Mouse (Mus musculus) embryonic facial prominence, embryonic 10.5 days (tissue): ENCODE measurements around the gene Ect2. TPM values are rescaled to one million over a fixed set of nuclear protein-coding genes. Genes with fewer than 3 reads are reported as not detected.

ENCODE experiments used
- DNase-seq: peaks from one replicate; pipeline ENCODE4 v3.0.0-alpha.2; 2017; ENCODE audit warnings: low spot score
- H3K27ac ChIP-seq: fragments of 300-500 bp; sonication (generic); replicated peaks from 2 replicates; pipeline ENCODE4 v1.5.1; 2016; ENCODE audit warnings: mild to moderate bottlenecking
- H3K27me3 ChIP-seq: fragments of 300-500 bp; sonication (generic); replicated peaks from 2 replicates; pipeline ENCODE4 v1.6.1; 2016; ENCODE audit warnings: low read depth, mild to moderate bottlenecking; ENCODE audit not compliant: poor library complexity, severe bottlenecking
- H3K36me3 ChIP-seq: fragments of 300-500 bp; sonication (generic); replicated peaks from 2 replicates; pipeline ENCODE4 v1.6.1; 2016; ENCODE audit warnings: mild to moderate bottlenecking, moderate library complexity
- H3K4me1 ChIP-seq: fragments of 300-500 bp; sonication (generic); 2 replicates; pipeline ENCODE4 v1.6.1; 2016
- H3K4me3 ChIP-seq: fragments of 300-500 bp; sonication (generic); 2 replicates; pipeline ENCODE4 v1.5.1; 2016; ENCODE audit warnings: mild to moderate bottlenecking, moderate library complexity
- H3K9me3 ChIP-seq: fragments of 300-500 bp; sonication (generic); 2 replicates; pipeline ENCODE4 v1.6.1; 2016; ENCODE audit warnings: mild to moderate bottlenecking
- WGBS: fragments of 180-500 bp; shearing (Covaris S2); methylation state at CpG from one replicate; pipeline ENCODE4 v1.1.7; 2016; 5-methylcytosine and 5-hydroxymethylcytosine counted together
- polyA plus RNA-seq: library from polyadenylated mRNA; unstranded; fragments of >200 nt; fragmentation: Nextera tagmentation; extraction: Ambion mirVana; gene quantifications from 2 replicates; pipeline ENCODE4 v1.2.1, GENCODE M21; 2016

Gene Ect2
- polyA plus RNA-seq, 1 experiment from 2014 or later, result 82.4 TPM

DNA sequence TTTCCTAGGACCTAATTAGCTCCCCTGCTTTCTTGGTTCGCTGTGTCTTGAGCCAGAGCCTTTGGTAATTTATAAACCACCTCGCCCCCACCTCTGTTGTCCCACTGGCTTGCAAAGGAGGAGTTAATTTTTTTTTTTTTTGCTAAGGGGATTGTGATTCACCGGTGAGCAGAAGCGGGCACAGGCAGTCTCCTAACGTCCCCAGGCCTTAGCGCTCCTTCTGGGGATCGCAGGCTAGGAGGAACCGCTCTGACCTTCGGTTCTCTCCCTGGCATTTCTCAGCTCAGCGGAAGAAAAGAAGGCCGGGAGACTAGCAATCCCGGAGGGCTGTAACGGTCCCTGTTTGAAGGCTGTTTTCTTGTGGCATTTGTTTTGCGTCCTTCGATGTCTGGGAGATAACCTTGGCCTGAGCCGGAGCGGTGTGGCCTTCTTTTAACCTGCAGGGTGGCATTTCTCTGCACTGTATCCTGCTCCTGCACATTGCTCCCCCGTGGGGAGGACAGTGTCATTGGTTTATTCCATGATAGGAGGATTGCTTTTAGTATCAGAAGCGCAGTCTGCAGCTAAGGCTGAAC is 30.0 kb upstream of the Ect2 start:
- 14% methylated on average over 19 of the region's 19 CpGs for WGBS
- Histone ChIP-seq H3K4me1 (peaks cover 10% of the 10 kb centered on the region), H3K27ac (no peak overlapping the region), H3K9me3 (no peaks in the 10 kb centered on the region), H3K4me3 (peak overlapping the region; percentile 83), H3K27me3 (peaks cover 15% of the 10 kb centered on the region), H3K36me3 (no peaks in the 10 kb centered on the region)
- DNase-seq, result no peak

DNA sequence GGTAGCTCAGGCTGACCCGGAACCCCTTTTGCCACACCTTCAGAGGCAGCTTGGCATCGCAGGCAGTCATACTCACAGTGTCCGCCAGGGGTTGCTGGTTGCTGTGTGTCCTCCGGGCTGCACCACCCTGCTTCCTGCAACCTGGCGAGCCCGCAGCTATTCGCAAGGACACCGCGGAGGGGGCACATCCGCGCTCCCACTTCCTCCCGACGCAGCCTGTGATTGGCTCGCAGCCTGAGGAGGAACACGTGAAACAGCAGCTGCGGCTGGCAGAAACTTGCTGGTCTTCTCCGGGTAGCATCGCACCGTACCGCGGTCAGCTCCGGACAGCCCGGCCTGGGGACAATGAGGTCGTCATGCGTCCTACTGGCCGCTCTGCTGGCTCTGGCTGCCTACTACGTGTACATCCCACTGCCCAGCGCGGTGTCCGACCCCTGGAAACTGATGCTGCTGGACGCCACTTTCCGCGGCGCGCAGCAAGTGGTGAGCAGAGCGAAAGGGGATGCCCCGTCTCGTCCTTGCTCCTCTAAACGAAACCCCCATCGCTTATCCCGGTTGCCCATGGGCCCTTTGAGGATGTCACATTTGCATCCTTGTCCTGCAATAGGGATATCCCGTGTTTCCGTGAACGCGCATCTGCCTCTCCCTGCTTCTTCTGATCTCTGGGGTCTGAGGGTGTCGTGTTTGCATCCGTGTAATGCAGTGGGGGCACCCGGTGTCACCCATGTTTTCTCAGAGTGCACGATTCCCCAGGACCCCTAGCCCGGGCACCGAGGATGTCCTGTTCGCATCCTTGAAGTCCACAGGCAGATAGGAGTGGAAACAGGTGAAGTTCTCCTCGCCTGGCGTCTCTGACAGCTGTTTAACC is 29.3 kb upstream of the Ect2 start, which contains the start of gene Nceh1:
Gene Nceh1, plus strand, starts transcription at position 233 of the 868 bp plus-strand sequence.
- DNase-seq, result peak; percentile 96
- peak within 1 kb of the TSS; percentile 80 for H3K27ac ChIP-seq
- H3K9me3 ChIP-seq, result no peaks in the 10 kb centered on the region
- H3K36me3 ChIP-seq, result no peaks in the 10 kb centered on the region
- H3K4me3 ChIP-seq, result peak within 1 kb of the TSS; percentile 83
- WGBS, result under 1% methylated on average over 54 of the region's 54 CpGs
- H3K4me1 ChIP-seq, result peaks cover 10% of the 10 kb centered on the region
- peaks cover 15% of the 10 kb centered on the region for H3K27me3 ChIP-seq

DNA sequence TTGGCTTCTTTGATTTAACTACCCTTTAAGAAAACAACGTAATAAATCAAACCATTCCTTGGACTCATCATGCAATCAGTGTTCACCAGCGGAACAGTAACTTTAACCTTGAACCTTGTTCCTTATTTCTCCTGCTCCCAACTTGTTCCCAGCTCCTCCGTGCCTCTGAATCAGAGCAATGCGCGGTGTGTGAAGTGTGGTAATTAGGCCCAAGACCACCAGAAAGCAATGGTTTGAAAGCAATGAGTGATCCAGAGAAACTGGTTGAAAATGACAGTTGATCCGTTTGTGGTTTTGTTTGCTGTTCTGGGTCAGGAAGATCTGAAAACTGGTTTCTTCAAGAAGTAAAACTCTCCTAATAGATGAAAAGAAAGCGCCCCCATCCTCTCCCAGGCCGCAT is 26.0 kb upstream of the Ect2 start:
- Histone ChIP-seq H3K27ac (no peak overlapping the region), H3K4me3 (no peak overlapping the region), H3K27me3 (peaks cover 10% of the 10 kb centered on the region), H3K36me3 (no peaks in the 10 kb centered on the region), H3K9me3 (no peaks in the 10 kb centered on the region), H3K4me1 (peaks cover 10% of the 10 kb centered on the region)
- DNase-seq, result no peak
- WGBS, result 90% methylated on average over 8 of the region's 8 CpGs

DNA sequence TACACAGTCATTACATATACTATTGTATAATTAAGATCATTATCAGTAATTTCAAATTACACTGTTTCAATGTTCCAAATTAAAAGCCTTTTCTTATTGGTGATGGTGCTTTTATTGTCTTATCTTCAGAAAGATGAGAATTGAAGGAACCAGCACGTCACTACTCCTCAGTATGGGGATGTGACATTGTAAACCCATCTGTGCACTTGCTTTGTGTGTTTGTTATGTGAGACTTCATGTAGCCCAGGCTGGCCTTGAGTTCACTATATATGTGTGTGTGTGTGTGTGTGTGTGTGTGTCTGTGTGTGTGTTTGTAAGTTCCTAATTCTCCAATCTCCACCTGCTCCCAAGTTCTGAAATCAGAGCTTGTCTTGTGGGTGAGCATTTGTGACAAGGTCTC is 16.6 kb upstream of the Ect2 start:
- no peak for DNase-seq
- WGBS, result 60% methylated on average over 1 of the region's 1 CpGs

DNA sequence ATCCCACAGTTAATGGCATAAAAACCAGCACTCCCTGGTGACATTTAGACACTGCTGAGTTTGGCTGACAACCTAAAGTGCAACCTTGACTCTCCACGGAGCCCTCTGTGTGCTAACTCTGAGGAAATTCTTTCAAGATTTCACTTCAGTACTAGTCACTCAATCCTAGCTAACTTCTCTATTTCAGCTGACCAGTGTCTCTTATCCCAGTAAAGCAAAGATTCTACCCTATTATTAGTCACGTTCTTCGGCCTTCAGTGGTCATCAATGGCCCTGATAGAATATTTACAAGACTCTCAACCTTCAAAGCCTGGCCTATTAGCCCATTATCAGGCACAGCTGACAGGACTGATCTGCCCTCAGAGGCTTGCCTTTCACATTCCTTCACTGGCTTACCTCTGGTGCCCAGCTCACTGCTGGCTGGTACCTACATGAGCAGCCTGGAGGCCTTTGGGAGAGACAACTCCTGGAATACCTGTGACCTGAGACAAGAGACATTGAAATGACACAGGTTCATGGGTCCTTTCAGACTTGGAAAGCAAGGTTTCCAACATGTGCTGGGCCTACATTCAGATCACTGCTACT is 11.9 kb upstream of the Ect2 start:
- no peak for DNase-seq
- Histone ChIP-seq H3K27ac (no peak overlapping the region), H3K4me1 (no peaks in the 10 kb centered on the region), H3K27me3 (no peaks in the 10 kb centered on the region), H3K36me3 (no peaks in the 10 kb centered on the region), H3K4me3 (no peak overlapping the region), H3K9me3 (no peaks in the 10 kb centered on the region)
- WGBS, result 82% methylated on average over 3 of the region's 3 CpGs

More for the DNA sequence above, 16.6 kb upstream of the Ect2 start:
- Histone ChIP-seq H3K4me1 (no peaks in the 10 kb centered on the region), H3K36me3 (no peaks in the 10 kb centered on the region), H3K9me3 (no peaks in the 10 kb centered on the region), H3K27ac (no peak overlapping the region), H3K27me3 (no peaks in the 10 kb centered on the region), H3K4me3 (no peak overlapping the region)

DNA sequence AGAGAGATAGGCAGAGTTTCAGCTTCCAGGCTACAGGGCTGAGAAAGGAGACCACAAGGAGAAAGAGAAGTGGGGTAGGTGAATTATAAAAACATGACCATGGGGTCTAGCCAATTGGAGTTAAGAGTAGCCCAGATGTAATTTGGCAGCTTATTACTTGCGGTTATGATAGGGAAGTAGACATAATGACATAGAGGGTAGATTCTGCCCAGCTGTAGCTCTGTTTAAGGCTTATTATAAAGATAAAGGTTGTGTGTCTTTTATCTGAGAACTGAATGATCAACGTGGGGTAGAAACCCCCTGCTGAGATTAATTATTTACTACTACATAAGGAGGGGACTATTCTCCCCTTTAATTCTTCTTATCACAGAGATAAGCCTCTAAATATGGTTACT is 8.7 kb upstream of the Ect2 start:
- H3K27ac ChIP-seq, result no peak overlapping the region
- no peaks in the 10 kb centered on the region for H3K9me3 ChIP-seq
- peaks cover 5% of the 10 kb centered on the region for H3K4me1 ChIP-seq
- H3K36me3 ChIP-seq, result no peaks in the 10 kb centered on the region
- DNase-seq, result no peak
- 69% methylated on average over 2 of the region's 2 CpGs for WGBS
- no peak overlapping the region for H3K4me3 ChIP-seq
- no peaks in the 10 kb centered on the region for H3K27me3 ChIP-seq

DNA sequence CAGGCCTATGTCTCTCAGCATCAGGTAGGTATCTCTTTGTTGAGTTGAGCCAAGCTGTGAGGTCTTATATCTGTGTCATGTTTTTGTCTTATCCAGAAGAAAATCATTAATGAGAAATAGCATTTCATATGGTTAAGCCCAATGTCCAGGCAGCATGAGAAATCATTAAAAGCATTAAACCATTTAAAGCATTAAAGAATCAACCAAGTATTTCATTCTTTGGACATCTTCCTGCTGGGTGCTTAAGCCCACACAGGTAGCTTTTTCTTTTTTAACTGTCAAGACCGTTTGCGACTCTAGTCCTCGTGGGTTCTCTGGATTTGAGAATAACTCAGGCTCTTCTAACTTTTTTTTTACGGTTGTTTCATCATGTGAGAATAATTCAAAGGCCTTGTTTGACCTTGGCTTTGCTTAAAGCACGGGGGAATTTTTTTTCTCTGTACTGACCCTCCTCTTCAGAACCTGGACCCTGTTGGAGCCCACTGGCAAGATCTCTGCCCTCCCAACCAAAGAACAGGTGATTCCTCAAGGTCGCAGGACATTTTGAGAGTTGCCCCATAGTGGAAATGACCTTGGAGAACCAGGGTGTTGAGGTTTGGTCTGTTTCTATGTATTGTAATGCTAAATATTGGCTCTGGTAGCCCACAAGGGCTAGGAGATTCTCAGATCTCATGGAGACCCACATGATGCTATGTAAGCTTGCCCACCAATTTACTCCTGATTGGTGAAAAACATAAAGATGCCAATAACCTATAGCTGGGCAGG is 8.1 kb upstream of the Ect2 start:
- no peaks in the 10 kb centered on the region for H3K27me3 ChIP-seq
- 85% methylated on average over 6 of the region's 6 CpGs for WGBS
- no peak overlapping the region for H3K27ac ChIP-seq
- H3K36me3 ChIP-seq, result no peaks in the 10 kb centered on the region
- DNase-seq, result no peak
- no peaks in the 10 kb centered on the region for H3K9me3 ChIP-seq
- H3K4me1 ChIP-seq, result peaks cover 5% of the 10 kb centered on the region
- H3K4me3 ChIP-seq, result no peak overlapping the region

DNA sequence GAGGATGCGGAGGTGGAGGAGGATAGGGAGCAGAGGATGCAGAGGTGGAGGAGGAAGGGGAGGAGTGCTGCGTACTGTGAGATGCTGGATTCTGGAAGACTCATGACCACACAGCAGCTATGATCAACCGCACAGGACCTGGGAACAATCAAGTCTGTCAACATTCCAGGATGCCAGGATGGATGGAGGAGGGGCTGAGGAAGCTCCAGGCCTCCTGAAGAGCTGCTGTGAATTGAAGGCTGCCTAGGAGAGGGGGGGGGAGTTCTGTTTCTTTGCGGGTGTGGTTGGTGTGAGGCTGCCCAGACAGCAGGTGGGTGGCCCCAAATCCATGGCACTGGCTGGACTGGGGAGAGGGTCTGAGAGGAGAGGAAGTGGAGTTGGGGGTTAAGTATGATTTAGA is 5.2 kb upstream of the Ect2 start:
- peak; percentile 52 for DNase-seq
- no peak overlapping the region for H3K4me3 ChIP-seq
- H3K4me1 ChIP-seq, result peaks cover 27% of the 10 kb centered on the region
- 50% methylated on average over 4 of the region's 4 CpGs for WGBS
- H3K27ac ChIP-seq, result 0 out of 2 replicates have a peak overlapping the region, but pooled peaks have one; percentile 14
- H3K27me3 ChIP-seq, result no peaks in the 10 kb centered on the region
- H3K36me3 ChIP-seq, result no peaks in the 10 kb centered on the region
- H3K9me3 ChIP-seq, result no peaks in the 10 kb centered on the region

DNA sequence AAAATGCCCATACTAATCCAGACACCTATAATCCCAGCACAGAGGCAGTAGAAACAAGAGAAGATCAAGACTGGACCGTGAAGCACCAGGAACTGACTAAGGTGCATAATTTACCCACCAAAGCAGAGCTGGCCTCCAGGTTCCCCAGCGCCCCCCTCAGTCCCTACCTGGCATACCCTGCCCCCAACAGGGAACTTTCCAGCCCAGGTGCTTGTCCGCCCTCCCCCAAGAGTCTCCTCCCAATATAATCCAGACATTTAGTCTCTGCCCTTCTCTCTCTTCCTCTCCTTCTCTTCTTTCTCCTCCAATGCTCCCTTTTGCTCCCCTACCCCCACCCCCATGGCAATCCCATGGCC is 2.9 kb upstream of the Ect2 start:
- no peaks in the 10 kb centered on the region for H3K27me3 ChIP-seq
- no peaks in the 10 kb centered on the region for H3K9me3 ChIP-seq
- H3K36me3 ChIP-seq, result 0 out of 2 replicates have a peak, but pooled peaks cover 2% of the 10 kb centered on the region
- WGBS, result 58% methylated on average over 3 of the region's 3 CpGs
- no peak for DNase-seq
- no peak overlapping the region for H3K27ac ChIP-seq
- H3K4me3 ChIP-seq, result no peak overlapping the region
- H3K4me1 ChIP-seq, result peaks cover 40% of the 10 kb centered on the region

DNA sequence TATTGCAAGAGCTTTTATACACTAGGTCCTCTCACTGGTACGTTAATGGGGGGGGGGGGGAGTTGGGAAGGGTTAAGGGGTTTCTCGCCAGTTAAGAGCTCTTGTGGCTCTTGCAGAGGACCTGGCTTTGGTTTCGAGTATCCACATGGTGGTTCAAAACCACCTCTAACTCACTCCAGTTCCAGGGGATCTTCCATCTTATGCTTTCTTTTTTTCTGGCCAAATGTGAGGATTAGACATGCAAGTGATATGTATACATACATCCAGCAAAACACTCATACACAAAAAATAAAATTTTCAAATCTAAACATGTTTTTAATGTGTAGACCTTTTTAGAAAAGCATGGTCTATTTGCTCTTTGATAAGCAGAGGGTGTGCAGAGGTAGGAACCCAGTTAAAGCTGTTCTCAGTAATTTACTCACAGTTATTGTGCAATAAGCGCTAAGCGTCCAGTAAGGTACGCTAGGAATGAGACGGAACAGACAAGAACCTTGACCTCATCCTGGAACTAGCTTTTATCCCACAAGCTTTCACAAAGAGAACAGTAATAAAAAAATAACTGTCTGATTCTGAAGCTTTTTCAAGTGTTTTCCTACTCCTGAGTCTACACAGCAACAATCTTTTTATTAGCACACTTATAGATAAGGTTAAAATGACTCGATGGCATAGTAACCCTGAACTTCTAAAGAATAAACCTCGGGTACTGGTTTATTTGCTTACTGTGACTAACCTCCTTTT is 2.3 kb upstream of the Ect2 start:
- peaks cover 45% of the 10 kb centered on the region for H3K4me1 ChIP-seq
- DNase-seq, result no peak
- H3K27ac ChIP-seq, result peak overlapping the region; percentile 97; the same call in 1 of the 2 replicates
- H3K9me3 ChIP-seq, result no peaks in the 10 kb centered on the region
- no peak overlapping the region for H3K4me3 ChIP-seq
- H3K36me3 ChIP-seq, result peaks cover 7% of the 10 kb centered on the region; the same call in 1 of the 2 replicates
- 77% methylated on average over 9 of the region's 9 CpGs for WGBS
- H3K27me3 ChIP-seq, result no peaks in the 10 kb centered on the region

DNA sequence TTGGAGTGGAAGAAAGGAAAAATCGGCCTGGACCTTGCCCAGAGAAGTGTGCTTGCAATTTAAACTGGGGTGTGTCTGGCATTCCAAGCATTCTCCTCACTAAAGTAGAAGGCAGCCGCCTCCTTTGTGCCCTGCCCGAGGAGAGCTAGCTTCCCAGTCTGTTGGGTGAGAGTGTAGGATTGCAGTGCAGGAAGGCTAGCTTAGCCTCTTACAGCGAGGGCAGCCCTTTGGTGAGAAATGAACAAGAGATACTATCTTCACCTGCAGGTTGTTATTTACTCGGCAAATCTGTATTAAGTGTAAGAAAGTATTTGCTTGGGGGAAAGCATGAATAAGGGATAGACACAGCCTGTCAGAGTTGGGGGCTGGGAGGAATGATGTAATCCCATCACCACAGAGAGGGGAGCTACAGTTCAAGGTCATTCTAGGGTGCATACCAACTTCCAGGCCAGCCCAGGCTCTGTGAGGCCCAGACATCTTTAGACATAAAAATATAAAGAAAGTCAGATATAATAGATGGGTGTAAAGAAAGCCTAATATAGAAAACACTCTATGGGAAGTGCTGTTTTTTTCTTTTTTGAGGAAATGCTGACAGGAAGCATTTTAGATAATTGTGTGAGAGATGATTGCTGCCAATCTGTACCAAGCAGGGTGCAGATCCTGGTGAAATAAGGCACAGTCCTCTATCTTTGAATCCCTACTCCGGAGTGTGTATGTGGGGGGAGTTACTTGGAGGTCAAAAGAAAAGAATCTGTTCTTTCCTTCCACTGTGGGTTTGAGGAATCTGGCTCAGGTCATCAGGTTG is 1.6 kb upstream of the Ect2 start:
- 17% methylated on average over 6 of the region's 6 CpGs for WGBS
- H3K27me3 ChIP-seq, result no peaks in the 10 kb centered on the region
- H3K27ac ChIP-seq, result peak overlapping the region; percentile 97
- peak; percentile 75 for DNase-seq
- no peak overlapping the region; the same call in 1 of the 2 replicates for H3K4me3 ChIP-seq
- no peaks in the 10 kb centered on the region for H3K9me3 ChIP-seq
- peaks cover 15% of the 10 kb centered on the region for H3K36me3 ChIP-seq
- peaks cover 45% of the 10 kb centered on the region for H3K4me1 ChIP-seq
